Mouse (Mus musculus): ENCODE measurements at regions not wholly inside any gene's neighbourhood (a gene's known extent, or its start where the extent isn't known, plus 50 kb on each side); places are given as distances from the start of the nearest gene placed in this dataset.

- H3K4me3 ChIP-seq, result no peak overlapping the region
- WGBS, result 66% methylated on average over 4 of the region's 4 CpGs
Measured at GRCm38 (mm10) chr11:17651389-17652156, 302.1 kb downstream of the Etaa1 start.

GRCm38 (mm10) chr11:17655840-17656239, 297.8 kb downstream of the Etaa1 start:
- Histone ChIP-seq H3K36me3 (no peaks in the 10 kb centered on the region), H3K9ac (no peak overlapping the region), H3K27me3 (no peaks in the 10 kb centered on the region), H3K27ac (no peak overlapping the region), H3K4me3 (no peak overlapping the region), H3K4me2 (no peak overlapping the region), H3K9me3 (no peaks in the 10 kb centered on the region), H3K4me1 (0 out of 2 replicates have a peak, but pooled peaks cover 2% of the 10 kb centered on the region)
- WGBS, result 85% methylated on average over 2 of the region's 2 CpGs
- ATAC-seq (ENCODE audit: insufficient number of reproducible peaks, low FRiP score, low TSS enrichment, low read depth), result no peak

More at GRCm38 (mm10) chr11:17651389-17652156, 302.1 kb downstream of the Etaa1 start:
- Histone ChIP-seq H3K4me1 (no peaks in the 10 kb centered on the region), H3K36me3 (no peaks in the 10 kb centered on the region), H3K27ac (no peak overlapping the region), H3K9ac (no peak overlapping the region), H3K27me3 (no peaks in the 10 kb centered on the region), H3K9me3 (no peaks in the 10 kb centered on the region), H3K4me2 (no peak overlapping the region)
- no peak for ATAC-seq (ENCODE audit: insufficient number of reproducible peaks, low FRiP score, low TSS enrichment, low read depth)

- no peak for ATAC-seq (ENCODE audit: insufficient number of reproducible peaks, low FRiP score, low TSS enrichment, low read depth)
- Histone ChIP-seq H3K36me3 (no peaks in the 10 kb centered on the region), H3K9ac (no peak overlapping the region), H3K9me3 (no peaks in the 10 kb centered on the region), H3K27ac (no peak overlapping the region), H3K4me1 (0 out of 2 replicates have a peak, but pooled peaks cover 2% of the 10 kb centered on the region), H3K27me3 (no peaks in the 10 kb centered on the region), H3K4me2 (no peak overlapping the region), H3K4me3 (no peak overlapping the region)
- 86% methylated on average over 3 of the region's 3 CpGs for WGBS
Measured at GRCm38 (mm10) chr11:17657720-17658119, 296.0 kb downstream of the Etaa1 start.

GRCm38 (mm10) chr11:17658289-17658688, 295.4 kb downstream of the Etaa1 start:
- Histone ChIP-seq H3K36me3 (no peaks in the 10 kb centered on the region), H3K4me1 (0 out of 2 replicates have a peak, but pooled peaks cover 2% of the 10 kb centered on the region), H3K27me3 (no peaks in the 10 kb centered on the region), H3K4me2 (no peak overlapping the region), H3K27ac (no peak overlapping the region), H3K9me3 (no peaks in the 10 kb centered on the region), H3K4me3 (no peak overlapping the region), H3K9ac (no peak overlapping the region)
- no peak for ATAC-seq (ENCODE audit: insufficient number of reproducible peaks, low FRiP score, low TSS enrichment, low read depth)
- 59% methylated on average over 3 of the region's 3 CpGs for WGBS

- Histone ChIP-seq H3K27me3 (no peaks in the 10 kb centered on the region), H3K4me3 (no peak overlapping the region), H3K4me2 (no peak overlapping the region), H3K27ac (no peak overlapping the region), H3K4me1 (peaks cover 5% of the 10 kb centered on the region), H3K9ac (no peak overlapping the region), H3K9me3 (no peaks in the 10 kb centered on the region), H3K36me3 (no peaks in the 10 kb centered on the region)
- ATAC-seq (ENCODE audit: insufficient number of reproducible peaks, low FRiP score, low TSS enrichment, low read depth), result no peak
- WGBS, result 88% methylated on average over 4 of the region's 4 CpGs
Measured at GRCm38 (mm10) chr11:17658717-17659116, 295.0 kb downstream of the Etaa1 start.

- H3K27me3 ChIP-seq, result no peaks in the 10 kb centered on the region
- 26% methylated on average over 5 of the region's 5 CpGs for WGBS
- no peak overlapping the region for H3K4me3 ChIP-seq
- no peak overlapping the region for H3K27ac ChIP-seq
- peaks cover 8% of the 10 kb centered on the region for H3K4me1 ChIP-seq
- no peaks in the 10 kb centered on the region for H3K36me3 ChIP-seq
- H3K9ac ChIP-seq, result no peak overlapping the region
- H3K4me2 ChIP-seq, result no peak overlapping the region
- ATAC-seq (ENCODE audit: insufficient number of reproducible peaks, low FRiP score, low TSS enrichment, low read depth), result no peak
- no peaks in the 10 kb centered on the region for H3K9me3 ChIP-seq
Measured at GRCm38 (mm10) chr11:17663893-17664292, 289.8 kb downstream of the Etaa1 start.

GRCm38 (mm10) chr11:17665624-17666552, 287.8 kb downstream of the Etaa1 start:
- 39% methylated on average over 11 of the region's 11 CpGs for WGBS
- Histone ChIP-seq H3K4me3 (no peak overlapping the region), H3K4me2 (no peak overlapping the region), H3K27ac (peak overlapping the region; percentile 13; the same call in 1 of the 2 replicates), H3K9ac (no peak overlapping the region), H3K4me1 (peaks cover 6% of the 10 kb centered on the region), H3K9me3 (no peaks in the 10 kb centered on the region), H3K36me3 (no peaks in the 10 kb centered on the region), H3K27me3 (no peaks in the 10 kb centered on the region)
- ATAC-seq (ENCODE audit: insufficient number of reproducible peaks, low FRiP score, low TSS enrichment, low read depth), result no peak

GRCm38 (mm10) chr11:17680998-17681397, 272.7 kb downstream of the Etaa1 start:
- Histone ChIP-seq H3K4me1 (peaks cover 5% of the 10 kb centered on the region; the same call in 1 of the 2 replicates), H3K9ac (no peak overlapping the region), H3K4me2 (no peak overlapping the region), H3K27me3 (no peaks in the 10 kb centered on the region), H3K4me3 (no peak overlapping the region), H3K36me3 (no peaks in the 10 kb centered on the region), H3K9me3 (0 out of 2 replicates have a peak, but pooled peaks cover 3% of the 10 kb centered on the region), H3K27ac (no peak overlapping the region)
- ATAC-seq (ENCODE audit: insufficient number of reproducible peaks, low FRiP score, low TSS enrichment, low read depth), result no peak
- WGBS, result 40% methylated on average over 4 of the region's 4 CpGs

- H3K4me3 ChIP-seq, result no peak overlapping the region
- no peak overlapping the region for H3K27ac ChIP-seq
- 4% methylated on average over 4 of the region's 4 CpGs for WGBS
- no peaks in the 10 kb centered on the region for H3K36me3 ChIP-seq
- 0 out of 2 replicates have a peak, but pooled peaks cover 3% of the 10 kb centered on the region for H3K9me3 ChIP-seq
- H3K4me2 ChIP-seq, result no peak overlapping the region
- H3K9ac ChIP-seq, result no peak overlapping the region
- no peaks in the 10 kb centered on the region for H3K27me3 ChIP-seq
- peak; percentile 61; the same call in 1 of the 2 replicates for ATAC-seq (ENCODE audit: insufficient number of reproducible peaks, low FRiP score, low TSS enrichment, low read depth)
- H3K4me1 ChIP-seq, result peaks cover 14% of the 10 kb centered on the region; the same call in 1 of the 2 replicates
Measured at GRCm38 (mm10) chr11:17685711-17686113, 268.0 kb downstream of the Etaa1 start.

- no peak for ATAC-seq (ENCODE audit: insufficient number of reproducible peaks, low FRiP score, low TSS enrichment, low read depth)
- Histone ChIP-seq H3K36me3 (no peaks in the 10 kb centered on the region), H3K9ac (no peak overlapping the region), H3K27ac (peak overlapping the region; percentile 52; the same call in 1 of the 2 replicates), H3K4me1 (peaks cover 14% of the 10 kb centered on the region; the same call in 1 of the 2 replicates), H3K9me3 (0 out of 2 replicates have a peak, but pooled peaks cover 3% of the 10 kb centered on the region), H3K4me2 (no peak overlapping the region), H3K4me3 (no peak overlapping the region), H3K27me3 (no peaks in the 10 kb centered on the region)
- 25% methylated on average over 2 of the region's 2 CpGs for WGBS
Measured at GRCm38 (mm10) chr11:17686806-17687205, 266.9 kb downstream of the Etaa1 start.

- 73% methylated on average over 2 of the region's 2 CpGs for WGBS
Measured at GRCm38 (mm10) chr11:17694145-17694544, 259.5 kb downstream of the Etaa1 start.

GRCm38 (mm10) chr11:17708769-17709168, 244.9 kb downstream of the Etaa1 start:
- no peak for ATAC-seq (ENCODE audit: insufficient number of reproducible peaks, low FRiP score, low TSS enrichment, low read depth)
- no peak overlapping the region for H3K9ac ChIP-seq
- H3K4me2 ChIP-seq, result no peak overlapping the region
- H3K27ac ChIP-seq, result no peak overlapping the region
- no peaks in the 10 kb centered on the region for H3K9me3 ChIP-seq
- H3K4me3 ChIP-seq, result no peak overlapping the region
- H3K27me3 ChIP-seq, result no peaks in the 10 kb centered on the region
- no peaks in the 10 kb centered on the region for H3K4me1 ChIP-seq
- no peaks in the 10 kb centered on the region for H3K36me3 ChIP-seq

More at GRCm38 (mm10) chr11:17694145-17694544, 259.5 kb downstream of the Etaa1 start:
- no peak for ATAC-seq (ENCODE audit: insufficient number of reproducible peaks, low FRiP score, low TSS enrichment, low read depth)
- Histone ChIP-seq H3K36me3 (no peaks in the 10 kb centered on the region), H3K9ac (no peak overlapping the region), H3K9me3 (no peaks in the 10 kb centered on the region), H3K4me2 (no peak overlapping the region), H3K4me1 (no peaks in the 10 kb centered on the region), H3K4me3 (no peak overlapping the region), H3K27me3 (no peaks in the 10 kb centered on the region), H3K27ac (no peak overlapping the region)
